Mouse (Mus musculus) stomach, embryonic 15.5 days (tissue): ENCODE measurements around the gene Art2b. TPM values are rescaled to one million over a fixed set of nuclear protein-coding genes. Genes with fewer than 3 reads are reported as not detected.
"Not testable (repeated sequence)": the region's sequence is repeated elsewhere in the genome, so short reads cannot be mapped to it uniquely, and the experiment has no call there.

Experiments used
- ATAC-seq: fragments of 200-750 bp; cut with Nextera tagmentation; 2 replicates; pipeline ENCODE4 v1.8.0; 2017; ENCODE audit warnings: low read depth, moderate number of reproducible peaks, moderate TSS enrichment; ENCODE audit not compliant: insufficient read depth, low FRiP score
- H3K27ac ChIP-seq: fragments of 300-500 bp; sonication (generic); 2 replicates; pipeline ENCODE4 v1.5.1; 2015; ENCODE audit warnings: mild to moderate bottlenecking, inconsistent platforms
- H3K27me3 ChIP-seq: fragments of 300-500 bp; sonication (generic); replicated peaks from 2 replicates; pipeline ENCODE4 v1.6.1; 2015; ENCODE audit warnings: inconsistent platforms
- H3K36me3 ChIP-seq: fragments of 300-500 bp; sonication (generic); 2 replicates; pipeline ENCODE4 v1.6.1; 2015; ENCODE audit warnings: inconsistent platforms
- H3K4me1 ChIP-seq: fragments of 300-500 bp; sonication (generic); 2 replicates; pipeline ENCODE4 v1.6.1; 2015; ENCODE audit warnings: inconsistent platforms
- H3K4me2 ChIP-seq: fragments of 300-500 bp; sonication (generic); 2 replicates; pipeline ENCODE4 v1.6.1; 2015; ENCODE audit warnings: mild to moderate bottlenecking, inconsistent platforms
- H3K4me3 ChIP-seq: fragments of 300-500 bp; sonication (generic); replicated peaks from 2 replicates; pipeline ENCODE4 v1.5.1; 2015; ENCODE audit warnings: inconsistent platforms
- H3K9ac ChIP-seq: fragments of 300-500 bp; sonication (generic); 2 replicates; pipeline ENCODE4 v1.6.1; 2015; ENCODE audit warnings: inconsistent platforms
- H3K9me3 ChIP-seq: fragments of 300-500 bp; sonication (generic); 2 replicates; pipeline ENCODE4 v1.6.1; 2016; ENCODE audit warnings: inconsistent platforms
- WGBS: fragments of 180-500 bp; shearing (Covaris S2); methylation state at CpG from one replicate; pipeline ENCODE4 v1.1.7; 2015; 5-methylcytosine and 5-hydroxymethylcytosine counted together
- polyA plus RNA-seq: library from polyadenylated mRNA; unstranded; fragments of >200 nt; fragmentation: Nextera tagmentation; extraction: Ambion mirVana; gene quantifications from 2 replicates; pipeline ENCODE4 v1.2.1, GENCODE M21; 2015

The Art2b gene
- polyA plus RNA-seq, 1 experiment from 2014 or later = not detected

DNA sequence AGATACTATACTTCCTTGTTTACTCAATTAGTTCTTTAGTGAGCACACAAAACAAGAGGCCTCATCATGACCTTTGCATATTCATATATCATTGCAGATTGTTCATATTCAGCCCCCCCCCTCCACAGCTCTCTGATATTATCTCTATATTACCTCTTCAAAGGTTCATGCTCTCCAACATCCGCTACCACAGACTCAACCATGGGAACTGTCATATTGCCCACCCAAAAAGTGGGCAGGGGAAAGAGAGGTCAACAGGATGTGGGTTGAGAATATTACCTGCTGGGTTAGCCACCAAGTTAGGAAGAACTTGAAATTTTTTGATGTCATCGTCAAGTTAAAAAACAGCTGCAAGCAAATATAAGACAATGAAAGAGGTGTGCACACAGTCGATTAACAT, 29.9 kb downstream of the Art2b start:
- not testable (repeated sequence) for H3K36me3 ChIP-seq, H3K9ac ChIP-seq, H3K27ac ChIP-seq, H3K9me3 ChIP-seq, ATAC-seq, H3K4me2 ChIP-seq, H3K27me3 ChIP-seq, H3K4me1 ChIP-seq, H3K4me3 ChIP-seq
- WGBS = 91% methylated on average over 3 of the region's 3 CpGs

DNA sequence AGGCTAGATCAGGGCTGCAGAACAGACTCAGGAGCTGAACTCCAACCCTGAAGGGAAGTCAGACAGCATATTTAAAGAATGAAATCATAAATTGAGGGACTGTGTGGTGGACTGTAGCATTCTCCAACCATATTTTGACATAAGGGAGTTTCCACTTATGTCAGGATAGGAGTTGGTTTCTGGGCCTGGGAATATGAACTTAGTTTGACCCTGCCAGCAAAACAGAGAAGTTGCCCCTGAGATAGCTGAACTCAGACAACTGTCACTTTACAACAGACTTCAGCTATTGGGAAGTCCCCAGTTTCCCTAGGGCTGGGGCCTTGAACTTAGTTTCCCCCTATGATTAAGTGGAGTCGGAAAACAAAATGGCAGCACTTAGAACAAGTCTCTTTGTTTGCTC, 33.9 kb downstream of the Art2b start:
- Histone ChIP-seq H3K4me3 (no peak overlapping the region), H3K9ac (no peak overlapping the region), H3K9me3 (no peaks in the 10 kb centered on the region), H3K4me2 (no peak overlapping the region), H3K36me3 (no peaks in the 10 kb centered on the region), H3K27ac (no peak overlapping the region), H3K4me1 (no peaks in the 10 kb centered on the region), H3K27me3 (no peaks in the 10 kb centered on the region)
- 79% methylated on average over 1 of the region's 1 CpGs for WGBS
- no peak for ATAC-seq

DNA sequence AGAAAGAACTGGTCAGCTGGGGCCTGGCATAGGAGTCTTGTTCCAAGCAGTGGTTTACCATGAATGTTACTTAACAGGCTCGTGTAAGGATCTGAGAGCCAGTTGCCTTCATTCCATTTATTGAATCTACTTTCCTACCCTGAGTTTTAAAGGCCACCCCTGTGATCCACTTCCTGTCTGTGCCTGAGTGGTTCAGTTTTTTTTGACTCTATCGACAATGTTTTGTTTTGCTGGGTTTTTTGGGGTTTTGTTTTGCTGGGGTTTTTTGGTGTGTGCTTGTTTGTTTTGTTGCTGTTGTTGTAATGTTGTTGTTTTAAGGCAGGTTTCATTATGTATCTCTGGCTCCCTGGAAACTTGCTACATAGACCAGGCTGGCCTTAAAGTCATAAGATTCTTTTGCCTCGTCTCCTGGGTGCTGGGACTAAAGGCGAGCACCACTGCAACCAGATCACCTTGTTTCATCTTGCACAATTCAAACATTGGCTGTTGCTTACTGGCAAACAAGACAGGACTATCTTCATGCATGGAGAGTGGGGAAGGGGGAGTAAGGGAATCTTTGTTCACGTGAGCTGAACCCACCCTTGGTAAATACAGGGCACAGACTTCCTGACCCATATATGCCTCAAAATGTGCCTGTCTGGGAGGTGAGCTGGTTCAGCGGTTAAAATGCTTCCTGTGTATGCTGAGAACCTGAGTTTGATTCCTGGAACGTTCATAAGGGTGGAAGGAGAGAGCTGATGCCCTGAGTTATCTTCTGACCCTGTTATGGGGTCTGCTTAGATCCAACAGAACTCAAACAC, 34.5 kb downstream of the Art2b start:
- ATAC-seq = no peak
- Histone ChIP-seq H3K36me3 (no peaks in the 10 kb centered on the region), H3K4me3 (no peak overlapping the region), H3K4me2 (no peak overlapping the region), H3K9me3 (no peaks in the 10 kb centered on the region), H3K9ac (no peak overlapping the region), H3K4me1 (no peaks in the 10 kb centered on the region), H3K27me3 (no peaks in the 10 kb centered on the region), H3K27ac (no peak overlapping the region)
- WGBS = 45% methylated on average over 7 of the region's 7 CpGs

DNA sequence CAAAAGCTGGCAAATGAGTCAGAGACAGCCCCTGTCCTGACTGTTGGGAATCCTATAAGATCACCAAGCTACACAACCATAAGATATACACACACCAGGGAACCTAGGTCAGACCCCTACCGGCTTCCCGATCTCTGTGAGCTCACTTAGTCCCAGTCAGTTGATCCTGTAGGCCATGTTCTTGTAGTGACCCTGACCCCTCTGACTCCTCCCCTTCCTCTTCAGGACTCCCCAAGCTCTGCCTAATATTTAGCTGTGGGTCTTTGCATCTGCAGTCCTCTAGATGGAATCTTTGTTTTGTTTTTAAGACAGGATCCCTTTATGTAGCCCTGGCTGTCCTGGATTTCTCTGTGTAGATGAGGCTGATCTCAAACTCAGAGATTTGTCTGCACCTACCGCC, 36.1 kb downstream of the Art2b start:
- Histone ChIP-seq H3K9me3 (no peaks in the 10 kb centered on the region), H3K27ac (no peak overlapping the region), H3K9ac (no peak overlapping the region), H3K4me2 (no peak overlapping the region), H3K4me1 (no peaks in the 10 kb centered on the region), H3K36me3 (no peaks in the 10 kb centered on the region), H3K27me3 (no peaks in the 10 kb centered on the region), H3K4me3 (no peak overlapping the region)
- WGBS = 89% methylated on average over 3 of the region's 3 CpGs
- no peak for ATAC-seq

DNA sequence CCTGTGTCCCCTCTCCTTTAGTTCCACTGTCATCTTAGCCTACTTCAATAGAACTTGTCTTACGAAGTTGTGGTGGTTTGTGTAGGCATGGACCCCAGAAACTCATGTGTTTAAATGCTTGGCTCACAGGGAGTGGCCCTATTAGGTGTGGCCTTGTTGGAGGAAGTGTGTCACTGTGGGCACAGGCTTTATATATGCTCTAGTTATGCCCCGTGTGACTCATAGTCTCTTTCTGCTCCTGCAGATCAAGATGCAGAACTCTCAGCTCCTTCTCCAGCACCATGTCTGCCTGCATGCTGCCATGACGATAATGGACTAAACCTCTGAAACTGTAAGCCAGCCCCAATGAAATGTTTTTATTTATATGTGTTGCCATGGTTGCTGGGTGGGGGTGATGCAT, 37.7 kb downstream of the Art2b start:
- H3K4me1 ChIP-seq = no peaks in the 10 kb centered on the region
- 75% methylated on average over 3 of the region's 3 CpGs for WGBS
- no peak overlapping the region for H3K4me2 ChIP-seq
- no peak overlapping the region for H3K9ac ChIP-seq
- no peak for ATAC-seq
- no peak overlapping the region for H3K27ac ChIP-seq
- no peak overlapping the region for H3K4me3 ChIP-seq
- no peaks in the 10 kb centered on the region for H3K27me3 ChIP-seq
- H3K9me3 ChIP-seq = no peaks in the 10 kb centered on the region
- no peaks in the 10 kb centered on the region for H3K36me3 ChIP-seq

DNA sequence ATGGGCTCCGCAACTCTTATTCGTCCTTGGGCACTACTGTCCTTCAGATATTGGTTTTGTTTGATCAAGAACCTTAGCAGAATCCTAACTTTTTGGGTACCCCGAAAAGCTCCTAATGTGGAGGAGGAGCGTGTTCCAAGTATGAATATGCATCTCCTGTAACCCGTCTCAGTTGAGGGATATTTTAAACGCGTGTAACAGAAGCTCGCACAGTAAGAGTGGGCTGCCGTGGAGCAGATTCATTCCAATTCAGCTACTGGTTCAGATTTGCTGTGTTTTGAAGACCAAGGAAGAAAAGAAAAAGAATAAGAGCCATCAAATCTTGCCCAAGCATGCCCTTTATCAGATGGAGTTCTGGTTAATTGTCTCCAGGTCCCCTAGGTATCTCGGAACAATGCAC, 43.7 kb downstream of the Art2b start:
- H3K27me3 ChIP-seq = no peaks in the 10 kb centered on the region
- ATAC-seq = no peak
- no peaks in the 10 kb centered on the region for H3K9me3 ChIP-seq
- no peak overlapping the region for H3K4me3 ChIP-seq
- H3K4me2 ChIP-seq = no peak overlapping the region
- H3K9ac ChIP-seq = no peak overlapping the region
- peaks cover 6% of the 10 kb centered on the region; the same call in 1 of the 2 replicates for H3K4me1 ChIP-seq
- H3K27ac ChIP-seq = no peak overlapping the region
- H3K36me3 ChIP-seq = no peaks in the 10 kb centered on the region
- WGBS = 83% methylated on average over 10 of the region's 10 CpGs

DNA sequence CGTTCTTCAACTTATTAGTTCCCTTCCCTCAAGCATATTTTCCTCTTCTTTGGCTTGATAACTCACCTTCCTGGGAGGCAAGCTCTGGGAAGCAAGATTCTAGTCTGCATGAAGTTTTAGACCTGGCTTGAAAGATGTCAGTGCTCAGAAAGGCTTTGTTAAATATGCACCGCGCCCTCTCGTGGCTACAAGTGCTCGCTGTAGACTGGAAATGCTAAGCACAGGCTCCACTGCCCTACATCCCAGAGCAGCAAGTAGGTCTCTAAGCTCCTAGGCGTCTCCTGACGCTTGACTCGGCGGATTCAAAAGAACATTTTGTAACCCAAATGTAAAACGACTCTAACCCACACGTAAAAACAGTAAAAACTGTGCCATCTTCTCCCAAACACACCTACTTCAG, 44.3 kb downstream of the Art2b start:
- H3K27me3 ChIP-seq = no peaks in the 10 kb centered on the region
- ATAC-seq = no peak
- H3K9ac ChIP-seq = no peak overlapping the region
- H3K4me1 ChIP-seq = peaks cover 6% of the 10 kb centered on the region; the same call in 1 of the 2 replicates
- H3K27ac ChIP-seq = no peak overlapping the region
- H3K36me3 ChIP-seq = no peaks in the 10 kb centered on the region
- no peak overlapping the region for H3K4me3 ChIP-seq
- H3K9me3 ChIP-seq = no peaks in the 10 kb centered on the region
- no peak overlapping the region for H3K4me2 ChIP-seq
- 5% methylated on average over 11 of the region's 11 CpGs for WGBS

DNA sequence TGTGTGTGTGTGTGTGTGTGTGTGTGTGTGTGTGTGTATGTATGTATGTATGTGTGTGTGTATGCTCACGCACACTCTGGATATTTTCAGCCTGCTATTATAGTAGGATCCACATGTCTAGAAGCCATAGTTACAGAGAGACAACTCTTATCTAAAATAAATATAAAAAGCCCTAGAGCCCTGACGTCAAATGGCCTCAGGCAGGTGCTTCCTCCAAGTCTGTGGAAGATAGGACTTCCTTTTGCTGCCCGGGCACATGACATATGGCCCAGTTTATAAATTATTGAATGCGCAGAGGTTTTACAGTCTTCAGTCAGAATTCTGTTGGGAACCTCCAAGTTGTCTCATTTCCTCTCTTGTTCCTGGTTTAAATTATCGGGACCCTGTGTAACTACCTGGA, 44.7 kb downstream of the Art2b start:
- ATAC-seq = no peak
- Histone ChIP-seq H3K27me3 (no peaks in the 10 kb centered on the region), H3K4me2 (no peak overlapping the region), H3K9me3 (no peaks in the 10 kb centered on the region), H3K4me3 (no peak overlapping the region), H3K27ac (no peak overlapping the region), H3K4me1 (peaks cover 6% of the 10 kb centered on the region; the same call in 1 of the 2 replicates), H3K36me3 (no peaks in the 10 kb centered on the region), H3K9ac (no peak overlapping the region)
- 61% methylated on average over 5 of the region's 5 CpGs for WGBS

DNA sequence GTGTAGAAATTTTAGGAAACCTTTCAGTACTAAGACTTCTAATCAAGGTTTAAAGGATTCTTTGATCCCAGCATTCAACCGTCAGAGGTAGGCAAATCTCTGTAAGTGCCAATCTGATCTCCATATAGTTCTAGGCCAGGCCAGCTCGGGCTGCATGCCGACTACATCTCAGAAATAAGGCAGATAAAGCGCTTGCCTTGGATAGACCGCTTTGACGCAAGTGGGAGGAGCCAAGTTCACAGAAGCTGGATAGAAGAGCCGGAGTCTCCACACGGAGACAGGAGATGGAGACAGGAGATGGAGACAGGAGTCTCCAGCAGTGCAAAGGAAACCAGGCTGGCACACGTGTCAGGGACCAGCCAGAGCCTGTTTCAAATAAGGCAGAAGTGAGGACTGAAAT, 45.6 kb downstream of the Art2b start:
- Histone ChIP-seq H3K4me1 (peaks cover 6% of the 10 kb centered on the region; the same call in 1 of the 2 replicates), H3K27me3 (no peaks in the 10 kb centered on the region), H3K36me3 (no peaks in the 10 kb centered on the region), H3K4me3 (no peak overlapping the region), H3K27ac (no peak overlapping the region), H3K9me3 (no peaks in the 10 kb centered on the region), H3K4me2 (no peak overlapping the region), H3K9ac (no peak overlapping the region)
- no peak for ATAC-seq
- 43% methylated on average over 9 of the region's 9 CpGs for WGBS

DNA sequence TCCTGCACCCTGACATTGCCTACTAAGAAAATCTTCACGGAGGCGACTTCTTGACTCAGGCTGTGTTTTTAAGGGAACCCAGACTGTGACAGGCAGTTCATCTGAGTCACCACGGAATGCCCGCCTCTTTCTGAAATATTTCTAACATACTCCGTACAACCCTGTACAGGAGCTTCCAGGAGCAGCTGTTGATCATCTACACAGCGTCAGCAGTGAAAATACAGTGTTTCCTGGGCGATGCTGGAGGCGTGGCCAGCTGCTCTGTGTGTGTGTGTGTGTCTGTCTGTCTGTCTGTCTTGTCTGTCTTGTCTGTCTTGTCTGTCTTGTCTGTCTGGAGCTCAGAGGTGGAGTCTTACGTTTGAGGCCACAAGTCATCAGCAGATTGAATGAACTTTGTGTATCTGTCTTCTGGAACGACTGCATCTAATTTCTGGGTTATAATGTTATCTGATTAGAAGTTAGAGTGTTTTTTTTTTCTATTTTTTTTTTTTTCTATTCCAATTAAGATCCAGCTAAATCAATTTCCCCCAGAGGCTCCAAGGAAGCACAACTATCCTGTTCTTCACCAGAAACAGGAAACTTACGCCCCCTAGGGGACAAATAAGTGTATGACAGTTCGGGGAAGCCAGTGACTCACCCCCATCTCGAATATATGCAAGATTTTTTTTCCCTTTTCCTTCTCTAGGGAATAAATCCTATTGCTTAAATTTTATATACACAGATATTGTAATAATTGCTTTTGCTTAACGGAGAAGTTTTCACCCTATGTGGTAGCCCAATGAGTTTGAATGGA, 47.1 kb downstream of the Art2b start:
- Histone ChIP-seq H3K27me3 (no peaks in the 10 kb centered on the region), H3K27ac (no peak overlapping the region), H3K4me2 (peak overlapping the region; percentile 28; the same call in 1 of the 2 replicates), H3K36me3 (no peaks in the 10 kb centered on the region), H3K4me3 (no peak overlapping the region), H3K9me3 (no peaks in the 10 kb centered on the region), H3K9ac (no peak overlapping the region), H3K4me1 (peaks cover 9% of the 10 kb centered on the region; the same call in 1 of the 2 replicates)
- 25% methylated on average over 14 of the region's 14 CpGs for WGBS
- ATAC-seq = no peak

DNA sequence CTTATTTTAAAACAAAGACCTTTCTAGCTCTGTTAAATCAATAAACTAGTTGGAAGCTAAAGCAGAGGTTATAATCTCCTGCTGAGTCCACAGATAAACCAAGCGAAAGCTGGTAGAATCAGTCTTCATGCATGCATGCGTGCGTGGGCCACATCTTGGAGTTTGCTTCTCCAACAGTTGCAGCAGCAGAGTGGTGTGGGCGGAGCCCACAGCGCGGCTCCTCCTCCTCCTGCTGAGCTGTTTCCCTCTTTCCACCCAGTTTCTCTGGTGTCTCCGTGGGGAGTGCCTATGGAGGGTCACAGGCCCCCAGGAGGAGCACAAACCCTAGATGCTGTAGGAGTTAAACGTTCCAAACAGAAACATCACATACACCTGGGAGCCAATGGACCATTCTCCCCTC, 47.9 kb downstream of the Art2b start:
- WGBS = 39% methylated on average over 8 of the region's 8 CpGs
- no peak; the same call in 1 of the 2 replicates for ATAC-seq
- peak overlapping the region; percentile 28 for H3K4me2 ChIP-seq

DNA sequence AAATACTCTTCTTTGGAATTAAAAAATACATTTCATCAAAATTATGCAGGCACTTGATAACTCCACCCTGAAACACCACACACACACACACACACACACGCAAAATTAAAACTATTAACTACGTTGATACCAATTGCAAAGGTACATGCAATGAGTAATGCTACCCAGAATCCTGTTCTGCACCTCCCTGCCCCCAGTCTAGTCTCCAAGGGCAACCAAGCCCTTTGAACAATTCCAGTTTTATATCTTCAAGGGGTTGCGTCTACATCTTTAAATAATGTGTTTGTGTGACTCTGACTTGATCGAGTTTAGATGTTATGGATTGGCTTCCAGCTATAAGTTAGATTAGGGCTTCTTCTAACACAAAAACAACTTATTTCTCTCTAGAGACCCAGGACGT, 49.9 kb downstream of the Art2b start:
- no peaks in the 10 kb centered on the region for H3K9me3 ChIP-seq
- ATAC-seq = no peak
- H3K9ac ChIP-seq = no peak overlapping the region
- 64% methylated on average over 5 of the region's 5 CpGs for WGBS
- H3K27ac ChIP-seq = no peak overlapping the region
- peaks cover 9% of the 10 kb centered on the region; the same call in 1 of the 2 replicates for H3K4me1 ChIP-seq
- no peaks in the 10 kb centered on the region for H3K36me3 ChIP-seq
- H3K4me2 ChIP-seq = no peak overlapping the region
- no peaks in the 10 kb centered on the region for H3K27me3 ChIP-seq
- no peak overlapping the region for H3K4me3 ChIP-seq

More for the DNA sequence above, 47.9 kb downstream of the Art2b start:
- Histone ChIP-seq H3K9ac (no peak overlapping the region), H3K27ac (no peak overlapping the region), H3K9me3 (no peaks in the 10 kb centered on the region), H3K36me3 (no peaks in the 10 kb centered on the region), H3K27me3 (no peaks in the 10 kb centered on the region), H3K4me3 (no peak overlapping the region), H3K4me1 (peaks cover 9% of the 10 kb centered on the region; the same call in 1 of the 2 replicates)
